Mouse (Mus musculus): ENCODE data around the gene Cckbr. TPM values are rescaled to one million over a fixed set of nuclear protein-coding genes. Genes with fewer than 3 reads are reported as not detected.

Gene Cckbr
- total RNA-seq (2021): not detected in 2 replicates
- long read RNA-seq: 0 reads

DNA sequence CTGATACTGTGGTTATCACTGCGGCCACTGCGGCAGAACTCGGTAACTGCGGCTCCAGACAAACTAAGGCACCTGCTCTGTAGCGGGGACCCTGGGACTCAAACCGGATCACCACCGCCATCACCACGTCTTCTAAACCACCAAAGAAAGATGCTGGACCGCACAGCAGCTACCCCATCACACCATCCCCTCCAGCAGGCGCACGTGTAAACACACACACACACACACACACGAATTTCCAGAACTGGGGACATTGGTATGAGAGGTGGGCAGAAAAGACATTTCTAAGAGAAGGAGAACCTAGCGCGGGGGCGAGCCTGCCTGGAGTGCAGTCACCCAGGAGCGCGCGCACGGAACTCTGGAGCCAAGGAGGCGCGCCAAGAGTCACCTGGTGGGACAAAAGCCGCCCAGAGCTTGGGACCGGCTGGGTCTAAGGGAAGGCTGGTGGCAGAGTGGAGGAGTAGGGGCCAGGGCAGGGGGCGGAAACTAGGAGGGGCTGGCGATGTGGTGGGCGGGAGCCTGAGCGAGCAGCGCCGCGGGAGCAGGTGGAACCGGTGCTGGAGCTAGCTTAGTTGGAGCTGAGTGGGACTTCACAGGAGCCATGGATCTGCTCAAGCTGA, at the start of gene Cckbr:
Gene Cckbr (plus strand): TSS at position 308 of the 620 bp plus-strand sequence.
- no peak for DNase-seq

GRCm38 (mm10) chr7:105380329-105380728, 45.2 kb upstream of the Cckbr start:
- DNase-seq: no peak

- no peak for DNase-seq
Measured at GRCm38 (mm10) chr7:105387696-105388095, 37.8 kb upstream of the Cckbr start.

GRCm38 (mm10) chr7:105390236-105390635, 35.3 kb upstream of the Cckbr start:
- no peak for DNase-seq

GRCm38 (mm10) chr7:105394606-105395005, 30.9 kb upstream of the Cckbr start:
- DNase-seq: no peak

DNA sequence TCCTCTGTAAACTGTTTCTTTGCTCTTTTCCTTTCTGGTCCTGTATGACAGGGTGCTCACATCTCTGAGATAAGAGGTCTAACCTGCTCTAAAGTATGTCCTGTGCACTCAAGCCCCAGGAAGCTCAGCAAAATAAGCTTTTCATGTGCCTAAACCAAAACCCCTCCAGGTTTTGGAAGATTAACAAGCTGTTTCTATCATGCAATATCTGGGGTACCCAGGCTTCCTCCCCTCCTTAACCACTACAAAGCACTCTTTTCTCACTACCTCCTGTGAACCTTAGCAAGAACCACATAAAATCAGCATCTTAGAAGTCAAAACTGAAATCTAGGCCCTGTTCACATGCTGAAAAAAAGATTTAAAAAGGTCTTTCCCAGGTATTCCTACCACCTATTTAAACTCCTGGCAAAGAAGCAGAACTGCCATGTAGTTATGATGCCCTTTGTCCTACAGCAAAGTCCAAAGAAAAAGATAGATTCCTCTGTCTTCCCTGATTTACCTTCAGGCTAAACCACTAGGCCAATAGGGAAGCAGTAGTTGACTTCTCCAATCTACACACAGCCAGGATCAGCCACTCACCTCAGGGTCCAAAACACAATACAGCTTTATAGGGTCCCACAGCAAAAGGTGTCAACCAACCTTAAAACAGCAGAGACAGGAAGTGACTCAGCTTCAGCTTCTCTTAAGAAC, 30.3 kb upstream of the Cckbr start:
- DNase-seq: no peak

DNA sequence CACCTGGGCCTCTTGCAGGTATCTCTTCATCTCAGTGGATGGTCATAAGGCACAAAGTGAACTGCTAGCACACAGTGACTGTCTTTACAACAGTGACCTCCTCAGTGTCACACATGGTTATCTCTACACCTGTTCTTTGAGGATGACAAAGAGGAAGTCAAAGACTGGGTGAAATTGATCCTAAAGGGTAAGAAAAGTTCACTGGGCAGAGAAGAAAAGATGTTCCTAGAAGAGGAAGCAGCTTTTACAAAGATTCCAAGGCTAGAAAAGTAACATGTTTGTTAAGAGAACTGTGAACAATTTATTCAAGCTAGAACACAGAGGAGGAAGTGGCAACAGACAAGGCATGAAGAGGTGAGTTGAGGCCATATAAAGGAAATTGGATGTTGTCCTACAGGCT, 29.4 kb upstream of the Cckbr start:
- DNase-seq: no peak

GRCm38 (mm10) chr7:105399058-105399934, 26.2 kb upstream of the Cckbr start:
- DNase-seq: no peak

GRCm38 (mm10) chr7:105399935-105400624, 25.5 kb upstream of the Cckbr start, which contains the start of gene Fam160a2:
Gene Fam160a2 (minus strand): TSS chr7:105400054.
- peak; percentile 100 for DNase-seq

GRCm38 (mm10) chr7:105404268-105404667, 21.3 kb upstream of the Cckbr start, which contains the start of gene Cnga4:
Gene Cnga4 (plus strand): TSS chr7:105404568.
- no peak for DNase-seq

DNA sequence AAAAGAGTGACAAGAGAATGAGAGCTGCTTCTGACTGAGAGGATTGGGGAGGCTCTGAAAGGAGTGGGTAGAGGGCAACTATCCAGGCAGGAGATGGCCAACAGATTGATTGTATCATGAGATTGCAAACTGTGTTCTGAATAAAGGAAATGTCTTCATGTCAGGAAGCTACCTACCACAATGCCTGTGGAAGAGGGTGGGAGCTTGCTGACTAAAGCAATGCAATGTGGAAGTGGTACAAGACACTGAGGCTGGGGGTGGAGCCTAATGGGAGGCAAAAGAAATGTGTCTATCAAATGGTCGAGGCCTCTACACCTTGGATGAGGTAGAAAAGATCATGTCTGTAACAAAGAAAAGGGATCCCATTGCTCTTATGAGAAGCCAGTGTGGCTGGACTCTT, 19.2 kb upstream of the Cckbr start:
- no peak for DNase-seq

DNA sequence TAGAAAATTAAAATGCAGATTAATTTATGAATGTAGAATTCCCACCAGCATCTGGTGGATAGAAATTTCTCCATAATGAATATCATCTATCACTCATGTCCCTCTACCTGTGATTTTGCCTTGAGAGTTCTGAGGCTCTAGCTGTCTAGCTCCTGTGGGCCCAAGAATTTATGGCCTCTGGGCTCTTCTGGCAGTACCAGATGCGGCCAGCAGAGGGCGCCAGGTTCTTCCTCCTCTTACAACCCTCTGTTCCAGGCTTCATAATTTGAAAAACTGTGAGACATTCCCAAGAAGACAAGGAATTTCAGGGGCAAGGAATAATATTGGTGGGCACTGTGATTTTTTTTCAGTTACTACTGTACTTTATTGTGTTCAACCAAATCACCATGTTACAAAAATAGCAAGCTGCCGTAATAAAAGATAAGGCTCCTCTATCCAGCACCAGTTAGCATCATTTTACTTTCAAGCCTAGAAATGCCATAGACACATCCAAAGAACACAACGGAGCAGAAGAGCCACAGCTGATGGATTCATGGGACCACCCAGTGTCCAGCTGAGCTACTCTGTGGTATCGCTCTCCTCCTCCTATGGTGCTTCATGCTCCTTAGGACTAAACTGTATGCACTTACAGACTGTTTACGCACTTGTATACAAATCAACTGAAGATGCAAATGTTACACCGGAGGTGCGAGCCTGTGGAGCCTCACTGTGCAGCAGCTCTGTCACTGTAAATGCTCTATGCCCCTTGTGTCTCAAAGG, 13.5 kb upstream of the Cckbr start:
- DNase-seq: peak; percentile 81

DNA sequence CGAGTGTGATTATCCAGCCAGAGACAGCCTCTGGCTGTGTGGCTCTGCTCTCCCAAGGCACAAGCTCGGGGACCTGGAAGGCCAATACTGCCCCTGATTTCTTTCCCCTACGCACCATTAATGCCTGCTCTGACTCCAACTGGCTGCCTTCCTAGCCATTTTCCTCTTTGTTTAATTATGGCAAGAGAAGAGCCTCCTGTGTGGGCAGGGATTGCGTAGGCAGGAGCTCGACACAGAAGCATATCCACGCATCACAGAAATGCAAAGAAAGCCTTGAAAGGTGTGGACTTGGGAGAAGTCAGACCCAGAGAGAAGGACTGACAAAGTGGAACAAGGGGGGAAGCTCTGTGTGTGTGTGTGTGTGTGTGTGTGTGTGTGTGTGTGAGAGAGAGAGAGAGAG, 11.1 kb upstream of the Cckbr start:
- DNase-seq: no peak

DNA sequence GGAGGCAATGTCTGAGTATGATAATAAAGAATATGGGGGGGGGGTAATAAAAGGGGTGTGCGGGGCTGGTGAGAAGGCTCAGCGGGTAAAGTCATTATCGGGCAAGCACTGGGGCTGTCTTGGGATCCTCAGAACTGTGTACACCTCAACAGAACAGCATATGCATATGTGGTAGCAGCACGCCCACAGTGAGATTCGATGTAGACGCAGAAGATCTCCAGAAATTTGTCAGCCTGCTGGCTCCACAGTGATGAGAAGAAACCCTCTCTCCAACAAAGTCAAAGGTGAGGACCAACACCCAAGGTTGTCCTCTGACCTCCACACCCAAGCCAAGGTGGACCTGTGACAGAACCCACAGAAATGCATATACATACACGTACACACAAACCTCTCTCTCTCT, 9.0 kb upstream of the Cckbr start:
- DNase-seq: no peak

GRCm38 (mm10) chr7:105418106-105418505, 7.4 kb upstream of the Cckbr start:
- DNase-seq: no peak

- no peak for DNase-seq
Measured at GRCm38 (mm10) chr7:105420903-105421302, 4.6 kb upstream of the Cckbr start.

- DNase-seq: no peak
Measured at GRCm38 (mm10) chr7:105424368-105424767, 1.2 kb upstream of the Cckbr start.

GRCm38 (mm10) chr7:105426051-105426450, 520 bp downstream of the Cckbr start:
- no peak for DNase-seq

- no peak for DNase-seq
Measured at GRCm38 (mm10) chr7:105432058-105432457, 6.5 kb downstream of the Cckbr start.

DNA sequence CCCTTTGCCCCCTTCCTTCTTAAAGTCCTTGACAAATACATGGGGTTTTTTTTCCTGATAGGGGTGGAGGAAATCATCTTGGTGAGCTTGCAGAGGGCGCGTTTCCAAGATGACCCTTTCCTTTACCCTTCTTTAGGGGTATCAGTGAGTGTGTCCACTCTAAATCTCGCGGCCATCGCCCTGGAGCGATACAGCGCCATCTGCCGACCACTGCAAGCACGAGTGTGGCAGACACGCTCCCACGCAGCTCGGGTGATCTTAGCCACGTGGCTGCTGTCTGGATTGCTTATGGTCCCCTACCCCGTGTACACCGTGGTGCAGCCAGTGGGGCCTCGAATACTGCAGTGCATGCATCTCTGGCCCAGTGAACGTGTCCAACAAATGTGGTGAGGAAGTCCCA, 8.3 kb downstream of the Cckbr start:
- DNase-seq: no peak

DNA sequence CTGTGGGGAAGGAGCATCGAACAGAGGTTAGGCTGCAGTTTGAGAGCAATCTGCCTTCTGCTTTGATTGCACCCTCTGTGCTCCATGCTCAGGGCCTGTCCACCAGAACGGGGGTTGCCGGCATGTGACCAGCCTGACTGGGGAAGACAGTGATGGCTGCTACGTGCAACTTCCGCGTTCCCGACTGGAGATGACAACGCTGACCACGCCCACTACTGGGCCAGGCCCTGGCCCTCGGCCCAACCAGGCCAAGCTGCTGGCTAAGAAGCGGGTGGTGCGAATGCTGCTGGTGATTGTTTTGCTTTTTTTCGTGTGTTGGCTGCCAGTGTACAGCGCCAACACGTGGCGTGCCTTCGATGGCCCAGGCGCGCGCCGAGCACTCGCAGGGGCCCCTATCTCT, 9.3 kb downstream of the Cckbr start:
- no peak for DNase-seq
